Mouse (Mus musculus): ENCODE data around the gene Mrpl41.

DNA sequence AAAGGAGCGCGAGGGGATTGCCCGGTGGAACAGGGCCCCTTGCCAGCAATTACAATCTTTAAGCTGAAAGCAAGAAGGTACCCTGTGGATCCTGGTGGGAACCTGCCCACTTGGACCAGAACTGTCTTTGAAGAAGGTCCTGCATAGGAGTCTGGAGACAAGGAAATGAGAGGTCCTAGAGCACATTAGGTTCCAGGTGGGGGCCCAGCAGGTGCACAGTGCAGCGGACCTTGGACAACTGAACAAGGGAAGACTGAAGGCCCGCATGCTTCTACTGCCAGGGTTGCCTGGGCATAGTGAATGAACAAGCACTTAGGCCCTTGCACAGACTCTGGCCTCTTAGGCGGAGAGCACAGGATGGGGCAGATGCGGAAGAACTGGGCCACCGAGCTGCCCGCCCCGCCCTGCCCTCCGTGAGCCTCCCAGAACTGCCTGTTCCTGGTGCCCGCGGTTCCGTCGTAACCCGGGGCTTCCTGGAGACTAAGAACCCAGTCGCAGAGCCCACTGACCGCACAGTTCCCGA is 40.4 kb downstream of the Mrpl41 start:
- TF ChIP-seq CTCF (IDR thresholded peaks at IDR 0.05; ENCODE audit: extremely low read depth, insufficient read depth, low read length) (no peak), POLR2A (IDR thresholded peaks at IDR 0.05; ENCODE audit: extremely low read depth, insufficient read depth, low read length) (no peak)
